Mouse (Mus musculus): Measurements from ENCODE around the gene Cul5.

The Cul5 gene

GRCm38 (mm10) chr9:53607816-53608215 is 62.0 kb downstream of the Cul5 start:
- DNase-seq (ENCODE audit: low read depth, low spot score), result no peak

DNA sequence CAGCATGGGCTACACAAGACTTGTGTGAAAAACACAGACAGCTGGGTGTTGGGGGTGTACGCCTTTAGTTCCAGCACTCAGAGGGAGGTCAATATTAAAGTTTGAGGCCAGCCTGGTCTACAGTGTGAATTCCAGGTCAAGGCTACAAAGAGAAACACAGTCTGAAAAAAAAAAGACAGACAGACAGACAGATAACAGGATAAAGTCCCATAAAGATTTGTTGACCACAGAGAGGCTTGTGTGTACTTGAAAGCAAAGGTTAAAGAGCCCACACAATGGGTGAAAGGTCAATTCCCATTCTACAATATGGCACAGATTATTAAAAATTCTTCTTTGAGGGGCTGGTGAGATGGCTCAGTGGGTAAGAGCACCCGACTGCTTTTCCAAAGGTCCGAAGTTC is 62.6 kb downstream of the Cul5 start:
- DNase-seq (ENCODE audit: low read depth, low spot score), result no peak

DNA sequence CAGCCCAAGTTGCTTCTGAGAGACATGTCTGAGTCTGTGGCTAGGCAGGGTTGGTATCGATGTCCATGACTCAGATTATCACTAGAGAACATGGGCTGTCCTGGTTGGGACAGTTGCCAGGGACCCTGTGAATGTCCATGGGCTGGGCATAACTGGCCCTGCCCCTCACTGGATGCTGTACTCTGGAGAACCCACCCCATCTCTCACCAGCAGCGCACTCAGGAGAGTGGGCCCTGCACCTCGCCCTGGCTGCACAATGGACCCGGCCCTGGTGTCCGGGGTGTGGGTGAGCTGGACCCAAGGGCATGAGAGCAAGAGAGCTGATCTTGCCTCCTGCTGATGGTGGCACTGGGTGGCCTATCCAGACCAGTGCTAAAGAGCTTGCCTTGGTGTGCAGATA is 64.9 kb downstream of the Cul5 start:
- DNase-seq (ENCODE audit: low read depth, low spot score), result no peak

DNA sequence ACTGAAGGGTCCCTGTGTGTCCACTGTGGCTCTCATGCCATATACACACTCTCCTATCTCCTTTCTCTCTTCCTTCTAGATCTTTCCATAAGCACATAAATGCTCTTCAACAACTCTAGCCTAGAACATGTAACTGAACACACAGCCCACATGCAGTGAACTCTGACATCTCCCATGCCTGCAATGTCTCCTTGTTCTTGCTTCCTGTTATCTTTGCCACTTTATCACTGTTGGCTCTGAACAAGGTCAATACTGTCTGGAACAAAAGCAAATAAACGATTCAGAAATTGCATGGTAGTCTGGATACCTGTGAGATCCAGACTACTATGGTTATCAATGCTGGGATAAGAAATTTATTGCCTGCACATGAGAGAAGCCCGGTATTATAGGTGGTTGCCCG is 66.0 kb downstream of the Cul5 start:
- DNase-seq (ENCODE audit: low read depth, low spot score), result no peak

GRCm38 (mm10) chr9:53603384-53603783 is 66.4 kb downstream of the Cul5 start:
- peak; percentile 8 for DNase-seq (ENCODE audit: low read depth, low spot score)

GRCm38 (mm10) chr9:53601541-53601940 is 68.3 kb downstream of the Cul5 start:
- no peak for DNase-seq (ENCODE audit: low read depth, low spot score)

DNA sequence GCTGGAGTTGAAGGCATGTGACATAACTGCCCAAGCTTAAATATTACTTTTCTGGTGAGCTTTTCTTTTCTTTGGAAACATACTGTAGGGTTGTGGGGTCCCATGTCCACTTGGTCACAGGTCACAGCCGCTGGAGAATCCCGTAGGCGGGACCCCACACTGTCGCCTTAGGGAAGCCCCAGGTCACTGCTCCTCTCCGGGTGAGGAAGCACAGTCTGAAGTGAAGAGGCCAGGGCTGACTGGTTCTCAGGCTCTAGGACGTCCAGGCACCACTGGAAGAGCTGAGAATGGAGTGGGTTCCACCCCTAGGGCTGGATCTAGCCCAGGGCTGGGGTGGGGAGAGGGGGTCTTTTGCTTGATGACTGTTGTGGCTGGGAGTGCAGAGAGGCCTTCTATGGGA is 71.2 kb downstream of the Cul5 start:
- no peak for DNase-seq (ENCODE audit: low read depth, low spot score)

DNA sequence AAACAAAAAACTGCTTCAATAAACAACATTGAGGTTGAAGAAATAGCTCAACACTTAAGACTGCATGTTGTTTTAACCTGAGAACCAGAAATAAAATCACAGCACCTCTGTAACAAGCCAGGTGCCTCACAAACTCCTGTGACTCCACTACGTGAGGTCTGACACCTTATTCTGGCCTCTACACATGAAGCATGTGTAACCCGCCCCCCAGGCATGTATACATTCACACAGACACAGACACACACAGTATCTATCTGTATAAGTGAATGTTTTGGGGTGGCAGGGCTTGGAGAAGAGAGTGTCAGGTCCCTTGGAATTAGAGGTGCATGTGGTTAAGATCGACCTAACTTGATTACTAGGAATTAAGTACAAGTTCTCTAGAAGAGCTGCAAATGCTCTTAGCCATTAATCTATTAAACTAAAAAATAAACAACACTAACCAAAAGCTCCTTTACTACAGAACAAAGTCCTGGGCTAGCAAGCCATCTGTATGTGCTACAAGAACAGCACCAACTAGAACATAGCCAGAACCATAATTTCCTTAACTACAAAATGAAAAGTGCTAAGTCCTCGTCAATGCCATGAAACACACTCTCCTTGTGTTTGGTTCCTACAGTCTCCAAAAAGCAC is 72.7 kb downstream of the Cul5 start:
- no peak for DNase-seq (ENCODE audit: low read depth, low spot score)

DNA sequence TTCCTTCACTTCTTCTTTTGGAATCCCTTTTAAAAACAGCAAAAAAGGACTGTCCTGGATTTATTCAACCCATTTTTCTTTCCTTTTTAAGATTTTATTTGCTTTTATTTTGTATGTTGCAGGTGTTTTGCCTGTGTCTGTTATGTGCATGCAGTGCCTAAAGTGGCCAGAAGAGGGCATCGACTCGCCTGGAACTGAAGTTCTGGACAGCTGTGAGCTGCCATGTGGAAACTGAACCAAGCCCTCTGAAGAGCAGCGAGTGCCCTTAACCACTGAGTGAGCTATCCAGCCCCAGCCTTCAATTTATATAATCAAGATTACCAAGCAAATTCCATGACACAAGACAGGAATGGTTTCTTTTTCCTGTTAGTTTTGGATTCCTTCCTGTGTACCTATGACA is 75.0 kb downstream of the Cul5 start:
- peak; percentile 72 for DNase-seq (ENCODE audit: low read depth, low spot score)

DNA sequence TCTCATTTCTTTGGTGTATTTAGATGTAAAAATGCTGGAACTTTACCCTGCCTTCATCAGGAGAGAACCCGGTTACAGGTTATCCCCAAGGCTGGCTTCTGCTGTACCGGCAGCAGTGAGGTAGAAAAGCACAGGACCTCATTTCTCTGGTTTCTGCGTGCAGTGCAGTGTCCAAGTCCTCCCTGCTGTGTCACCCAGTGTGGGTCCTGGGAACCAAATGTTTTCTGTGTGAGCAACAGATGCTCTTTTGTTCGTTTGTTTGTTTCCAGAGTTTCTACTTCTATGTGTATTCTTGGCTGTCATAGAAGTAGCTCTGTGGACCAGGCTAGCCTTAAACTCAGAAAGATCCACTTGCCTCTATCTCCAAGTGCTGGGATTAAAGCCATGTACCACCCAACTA is 87.9 kb downstream of the Cul5 start:
- no peak for DNase-seq (ENCODE audit: low read depth, low spot score)

GRCm38 (mm10) chr9:53575721-53576120 is 94.1 kb downstream of the Cul5 start:
- DNase-seq (ENCODE audit: low read depth, low spot score), result no peak

DNA sequence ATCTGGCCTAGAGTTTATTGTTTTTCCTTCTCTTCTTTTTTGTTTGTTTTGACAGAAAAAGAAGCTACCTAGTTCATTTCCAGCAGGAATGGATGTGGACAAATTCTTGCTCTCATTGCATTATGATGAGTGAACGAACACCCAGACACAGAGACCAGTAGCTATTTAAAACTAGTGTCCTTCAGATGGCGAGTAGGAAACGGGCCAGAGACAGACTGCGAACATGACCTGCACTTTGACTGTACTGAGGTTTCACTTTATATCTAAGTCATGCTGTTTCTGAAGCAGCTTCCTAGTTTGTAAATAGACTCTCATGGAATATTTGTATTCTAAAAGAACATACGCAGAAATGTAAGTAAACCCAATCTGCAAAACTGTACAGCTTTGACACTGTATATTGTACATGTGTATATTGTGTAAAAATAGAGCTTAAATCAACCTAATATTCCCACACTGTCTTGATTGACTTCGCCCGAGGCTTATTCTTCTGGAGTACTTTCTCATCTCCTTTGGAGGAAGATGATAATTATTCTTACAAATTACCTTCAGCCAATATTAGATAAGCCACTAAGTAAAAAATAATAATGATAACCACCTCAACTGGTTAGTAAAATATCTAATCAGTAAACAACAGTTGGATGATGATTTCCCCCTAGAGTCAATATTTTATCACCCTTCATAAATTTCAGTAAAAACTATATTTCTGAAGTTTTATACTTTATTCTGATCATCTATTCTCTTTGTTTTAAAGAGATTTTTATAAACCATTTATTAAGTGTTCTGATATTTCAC is 97.1 kb downstream of the Cul5 start:
- DNase-seq (ENCODE audit: low read depth, low spot score), result no peak

DNA sequence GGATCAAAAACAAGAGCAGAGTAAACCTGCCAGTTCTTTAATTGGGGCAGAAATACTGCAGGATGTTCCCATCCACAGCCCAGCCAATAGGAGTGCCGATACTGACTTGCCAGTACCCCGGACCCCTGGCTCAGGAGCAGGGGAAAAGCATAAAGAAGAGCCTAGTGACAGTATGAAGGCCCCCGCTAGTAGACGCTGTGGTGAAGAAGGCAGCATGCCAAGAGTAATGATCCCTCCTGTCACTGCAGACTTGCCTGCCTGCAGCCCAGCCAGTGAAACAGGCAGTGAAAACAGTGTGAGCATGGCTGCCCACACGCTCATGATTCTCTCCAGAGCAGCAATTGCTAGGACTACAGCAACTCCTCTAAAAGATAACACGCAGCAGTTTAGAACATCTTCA is 99.2 kb downstream of the Cul5 start:
- DNase-seq (ENCODE audit: low read depth, low spot score), result no peak
